Mouse (Mus musculus) intestine, embryonic 14.5 days (tissue): ENCODE data around the gene Ccser1. TPM values are rescaled to one million over a fixed set of nuclear protein-coding genes. Genes with fewer than 3 reads are reported as not detected.

Experiments used
- ATAC-seq: fragments of 200-750 bp; cut with Nextera tagmentation; replicated peaks from 2 replicates; pipeline ENCODE4 v1.8.0; 2017; ENCODE audit warnings: low read depth, moderate number of reproducible peaks, moderate TSS enrichment, moderate library complexity; ENCODE audit not compliant: low FRiP score, low TSS enrichment
- DNase-seq: peaks from one replicate; pipeline ENCODE4 v3.0.0-alpha.2; 2018; ENCODE audit warnings: low spot score
- H3K27ac ChIP-seq: fragments of 300-500 bp; sonication (generic); 2 replicates; pipeline ENCODE4 v1.5.1; 2014; ENCODE audit warnings: low read depth, mild to moderate bottlenecking, control low read depth
- H3K27me3 ChIP-seq: fragments of 300-500 bp; sonication (generic); replicated peaks from 2 replicates; pipeline ENCODE4 v1.6.1; 2014; ENCODE audit warnings: low read length, control low read depth; ENCODE audit not compliant: control insufficient read depth, insufficient read depth
- H3K36me3 ChIP-seq: fragments of 300-500 bp; sonication (generic); 2 replicates; pipeline ENCODE4 v1.6.1; 2014; ENCODE audit warnings: low read length, control low read depth; ENCODE audit not compliant: control insufficient read depth, insufficient read depth
- H3K4me1 ChIP-seq: fragments of 300-500 bp; sonication (generic); replicated peaks from 2 replicates; pipeline ENCODE4 v1.6.1; 2014; ENCODE audit warnings: low read length, control low read depth, mixed read lengths; ENCODE audit not compliant: control insufficient read depth, insufficient read depth
- H3K4me2 ChIP-seq: fragments of 300-500 bp; sonication (generic); 2 replicates; pipeline ENCODE4 v1.6.1; 2014; ENCODE audit warnings: low read length
- H3K4me3 ChIP-seq: fragments of 300-500 bp; sonication (generic); 2 replicates; pipeline ENCODE4 v1.5.1; 2014; ENCODE audit warnings: low read depth, low read length, control low read depth, mixed read lengths
- H3K9ac ChIP-seq: fragments of 300-500 bp; sonication (generic); 2 replicates; pipeline ENCODE4 v1.6.1; 2014; ENCODE audit warnings: mild to moderate bottlenecking, low read length
- H3K9me3 ChIP-seq: fragments of 300-500 bp; sonication (generic); 2 replicates; pipeline ENCODE4 v1.6.1; 2016; ENCODE audit warnings: low read length, control low read depth; ENCODE audit not compliant: control insufficient read depth
- WGBS: fragments of 180-500 bp; shearing (Covaris S2); extraction: QIAGEN DNeasy Blood & Tissue Kit; methylation state at CpG from one replicate; pipeline ENCODE4 v1.1.7; 2014; 5-methylcytosine and 5-hydroxymethylcytosine counted together
- polyA plus RNA-seq: library from polyadenylated mRNA; unstranded; fragments of >200 nt; fragmentation: Nextera tagmentation; extraction: Ambion mirVana; gene quantifications from 2 replicates; pipeline ENCODE4 v1.2.1, GENCODE M21; 2014

The Ccser1 gene
- polyA plus RNA-seq, 1 experiment from 2014 or later = 5.1 TPM

DNA sequence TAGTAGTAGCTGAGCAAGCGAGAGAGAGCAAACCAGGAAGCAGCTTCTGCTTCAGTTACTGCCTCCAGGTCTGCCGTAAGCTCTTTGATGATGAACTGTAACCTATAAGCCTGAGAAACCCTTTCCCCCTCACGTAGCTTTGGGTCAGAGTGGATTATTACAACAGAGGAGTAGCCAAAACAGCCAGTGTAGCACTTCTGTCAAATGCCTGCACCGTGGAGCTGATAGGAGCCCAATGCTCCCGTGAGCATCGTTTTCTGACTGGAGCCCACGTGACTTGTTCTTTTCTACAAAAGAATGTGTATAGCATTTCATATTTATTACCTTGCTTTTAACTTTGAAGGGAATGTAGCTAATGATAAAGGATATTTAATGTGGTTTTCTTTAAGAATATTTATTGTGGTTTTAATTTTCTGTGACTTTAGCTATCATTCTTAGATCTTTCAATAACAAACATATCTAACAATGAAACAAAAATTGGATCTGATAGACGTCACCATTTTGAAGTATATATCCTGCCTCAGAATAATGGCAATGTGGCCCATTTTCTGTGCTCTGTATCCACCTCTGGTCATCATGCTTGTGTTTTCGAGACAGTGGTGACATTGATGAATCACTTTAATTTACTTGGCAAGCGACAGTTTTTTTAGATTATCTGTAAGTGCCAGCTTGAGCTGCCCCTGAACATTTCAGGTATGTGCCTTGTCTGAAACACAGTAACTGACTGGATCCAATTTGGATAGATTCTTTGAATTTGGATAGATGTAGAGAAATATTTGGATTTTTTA lies 78.9 kb downstream of the Ccser1 start:
- ATAC-seq (no peak), DNase-seq (no peak)
- Histone ChIP-seq H3K27ac (no peak overlapping the region), H3K27me3 (no peaks in the 10 kb centered on the region), H3K9ac (no peak overlapping the region), H3K9me3 (no peaks in the 10 kb centered on the region), H3K4me1 (peaks cover 9% of the 10 kb centered on the region; the same call in 1 of the 2 replicates), H3K4me3 (no peak overlapping the region), H3K4me2 (no peak overlapping the region), H3K36me3 (no peaks in the 10 kb centered on the region)
- 63% methylated on average over 10 of the region's 10 CpGs for WGBS

DNA sequence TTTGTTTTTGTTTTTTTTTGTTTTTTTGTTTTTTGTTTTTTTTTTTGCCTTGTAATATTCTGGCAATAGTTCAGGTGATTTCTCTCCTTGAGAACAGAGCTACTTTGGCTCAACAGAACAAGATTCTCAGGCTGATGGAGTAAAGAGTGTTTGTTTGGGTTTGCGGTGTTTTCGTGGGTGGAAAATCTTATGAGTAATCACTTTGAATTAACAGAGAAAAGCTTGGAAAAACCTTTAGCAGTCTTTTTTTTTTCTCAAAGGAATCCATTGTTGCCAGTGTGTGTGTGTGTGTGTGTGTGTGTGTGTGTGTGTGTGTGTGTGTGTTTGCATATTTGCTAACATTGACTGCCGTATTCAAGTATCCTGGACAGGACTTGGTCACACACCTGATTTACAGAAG lies 81.3 kb downstream of the Ccser1 start:
- H3K9ac ChIP-seq = no peak overlapping the region
- no peaks in the 10 kb centered on the region for H3K9me3 ChIP-seq
- H3K27ac ChIP-seq = no peak overlapping the region
- H3K36me3 ChIP-seq = no peaks in the 10 kb centered on the region
- peaks cover 9% of the 10 kb centered on the region; the same call in 1 of the 2 replicates for H3K4me1 ChIP-seq
- no peak for DNase-seq
- 68% methylated on average over 3 of the region's 3 CpGs for WGBS
- H3K27me3 ChIP-seq = no peaks in the 10 kb centered on the region
- H3K4me3 ChIP-seq = no peak overlapping the region
- H3K4me2 ChIP-seq = no peak overlapping the region
- ATAC-seq = no peak

- Histone ChIP-seq H3K27ac (peak overlapping the region; percentile 38; the same call in 1 of the 2 replicates), H3K4me1 (peaks cover 9% of the 10 kb centered on the region; the same call in 1 of the 2 replicates), H3K27me3 (no peaks in the 10 kb centered on the region), H3K4me3 (no peak overlapping the region), H3K4me2 (no peak overlapping the region), H3K36me3 (no peaks in the 10 kb centered on the region), H3K9ac (no peak overlapping the region), H3K9me3 (no peaks in the 10 kb centered on the region)
- ATAC-seq = no peak
- DNase-seq = no peak
- whole genome bisulfite sequencing = 0% methylated on average over 1 of the region's 1 CpGs
Measured at GRCm38 (mm10) chr6:61262448-61262847, 82.3 kb downstream of the Ccser1 start.

DNA sequence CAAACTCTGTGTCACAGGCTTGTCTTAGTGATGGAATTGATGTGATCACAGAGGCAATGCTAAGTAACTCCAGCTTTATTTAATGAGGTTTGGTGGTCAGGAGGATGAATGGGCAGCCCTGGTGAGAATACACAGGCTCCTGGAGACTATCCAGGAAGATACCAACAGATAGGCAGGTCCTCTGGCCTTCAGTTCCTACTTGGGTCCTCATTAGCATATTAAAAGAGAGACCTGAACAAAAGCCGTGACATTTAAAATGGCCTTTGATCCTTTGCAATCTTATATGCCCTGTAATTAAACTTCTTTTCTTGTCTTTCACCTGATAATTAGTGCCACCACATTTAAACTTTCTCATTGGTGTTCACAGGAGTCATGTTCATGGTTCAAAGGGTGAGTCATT lies 83.2 kb downstream of the Ccser1 start:
- no peaks in the 10 kb centered on the region for H3K36me3 ChIP-seq
- 32% methylated on average over 1 of the region's 1 CpGs for WGBS
- H3K4me2 ChIP-seq = no peak overlapping the region
- H3K9me3 ChIP-seq = no peaks in the 10 kb centered on the region
- ATAC-seq (no peak), DNase-seq (no peak)
- no peaks in the 10 kb centered on the region for H3K27me3 ChIP-seq
- no peak overlapping the region for H3K27ac ChIP-seq
- H3K4me3 ChIP-seq = no peak overlapping the region
- H3K9ac ChIP-seq = no peak overlapping the region
- H3K4me1 ChIP-seq = peaks cover 9% of the 10 kb centered on the region; the same call in 1 of the 2 replicates

- H3K9me3 ChIP-seq = no peaks in the 10 kb centered on the region
- H3K9ac ChIP-seq = no peak overlapping the region
- no peaks in the 10 kb centered on the region for H3K36me3 ChIP-seq
- H3K27ac ChIP-seq = no peak overlapping the region
- 87% methylated on average over 1 of the region's 2 CpGs for WGBS
- no peaks in the 10 kb centered on the region for H3K4me1 ChIP-seq
- no peak overlapping the region for H3K4me2 ChIP-seq
- no peaks in the 10 kb centered on the region for H3K27me3 ChIP-seq
- ATAC-seq (no peak), DNase-seq (no peak)
- no peak overlapping the region for H3K4me3 ChIP-seq
Measured at GRCm38 (mm10) chr6:61271033-61271432, 90.9 kb downstream of the Ccser1 start.

DNA sequence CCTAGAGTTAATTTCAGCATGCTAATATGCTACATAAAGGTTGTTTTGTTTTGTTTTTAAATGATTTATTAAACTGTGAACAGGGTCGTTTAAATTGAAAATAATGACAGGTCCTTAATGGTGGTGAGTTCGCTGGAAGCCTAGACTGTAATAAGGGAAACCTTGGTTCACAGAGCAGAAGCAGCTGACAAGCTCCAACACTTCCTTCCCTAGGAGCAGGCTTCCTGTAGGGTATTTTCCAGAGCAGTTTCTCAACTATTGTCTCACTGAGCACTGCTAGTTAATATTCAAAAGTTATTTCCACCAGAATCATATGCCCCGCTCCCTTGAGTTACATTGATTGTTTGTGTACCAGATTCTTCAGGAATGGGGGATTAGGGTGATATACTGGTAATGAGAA lies 93.3 kb downstream of the Ccser1 start:
- H3K4me1 ChIP-seq = no peaks in the 10 kb centered on the region
- ATAC-seq (no peak), DNase-seq (no peak)
- no peak overlapping the region for H3K27ac ChIP-seq
- no peak overlapping the region for H3K4me3 ChIP-seq
- H3K9ac ChIP-seq = no peak overlapping the region
- H3K27me3 ChIP-seq = no peaks in the 10 kb centered on the region
- H3K36me3 ChIP-seq = no peaks in the 10 kb centered on the region
- no peaks in the 10 kb centered on the region for H3K9me3 ChIP-seq
- 75% methylated on average over 3 of the region's 3 CpGs for WGBS
- no peak overlapping the region for H3K4me2 ChIP-seq

DNA sequence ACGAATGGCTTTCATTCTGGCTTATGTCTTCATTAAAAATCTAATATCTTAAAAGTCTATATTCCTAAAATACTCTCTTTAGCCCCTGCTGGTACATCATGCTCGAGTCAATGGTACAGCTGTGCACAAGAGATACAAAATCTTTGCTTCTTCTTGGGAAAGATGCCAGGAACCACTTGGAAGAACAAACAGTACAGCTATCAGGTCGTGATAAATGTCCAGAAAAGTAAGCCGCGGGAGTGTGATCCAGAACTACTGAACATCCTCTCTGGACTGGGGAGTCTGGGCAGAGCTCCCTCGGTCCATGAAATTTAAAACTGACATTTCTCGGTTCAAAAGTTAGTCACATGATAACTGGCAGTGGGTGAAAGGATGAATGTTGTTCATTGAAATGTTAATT lies 99.4 kb downstream of the Ccser1 start:
- Histone ChIP-seq H3K36me3 (no peaks in the 10 kb centered on the region), H3K9ac (no peak overlapping the region), H3K4me3 (no peak overlapping the region), H3K27ac (no peak overlapping the region), H3K27me3 (no peaks in the 10 kb centered on the region), H3K4me2 (no peak overlapping the region), H3K4me1 (no peaks in the 10 kb centered on the region; the same call in 1 of the 2 replicates), H3K9me3 (no peaks in the 10 kb centered on the region)
- ATAC-seq (no peak), DNase-seq (no peak)
- 38% methylated on average over 7 of the region's 7 CpGs for WGBS

GRCm38 (mm10) chr6:61292927-61293326 lies 112.8 kb downstream of the Ccser1 start:
- Histone ChIP-seq H3K27ac (no peak overlapping the region), H3K4me2 (no peak overlapping the region), H3K4me3 (no peak overlapping the region), H3K27me3 (no peaks in the 10 kb centered on the region), H3K4me1 (0 out of 2 replicates have a peak, but pooled peaks cover 4% of the 10 kb centered on the region), H3K9me3 (no peaks in the 10 kb centered on the region), H3K9ac (no peak overlapping the region), H3K36me3 (no peaks in the 10 kb centered on the region)
- no peak for DNase-seq
- 66% methylated on average over 3 of the region's 3 CpGs for WGBS
- ATAC-seq = no peak

DNA sequence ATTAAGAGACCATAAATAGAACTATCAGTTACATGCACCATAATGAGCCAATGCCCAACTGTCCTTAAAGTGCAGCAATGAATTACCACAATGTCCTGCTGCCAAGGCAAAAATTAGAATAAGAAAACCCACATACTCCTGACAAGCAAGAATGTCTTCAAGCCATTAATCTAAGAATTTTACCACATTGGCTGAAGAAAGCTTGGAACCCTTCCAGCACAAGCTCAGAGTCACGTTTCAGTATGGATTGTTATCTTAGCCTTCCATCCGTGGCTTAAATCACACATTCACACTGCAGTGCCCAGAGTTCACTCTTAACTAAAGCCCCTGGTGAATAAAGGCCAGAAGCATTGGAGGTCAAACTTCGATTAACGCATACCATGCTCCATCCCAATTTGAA lies 115.4 kb downstream of the Ccser1 start:
- DNase-seq (no peak), ATAC-seq (no peak)
- 49% methylated on average over 4 of the region's 4 CpGs for WGBS
- H3K4me1 ChIP-seq = 0 out of 2 replicates have a peak, but pooled peaks cover 4% of the 10 kb centered on the region
- H3K9ac ChIP-seq = no peak overlapping the region
- H3K9me3 ChIP-seq = no peaks in the 10 kb centered on the region
- no peak overlapping the region for H3K4me3 ChIP-seq
- no peak overlapping the region for H3K4me2 ChIP-seq
- no peaks in the 10 kb centered on the region for H3K36me3 ChIP-seq
- no peak overlapping the region for H3K27ac ChIP-seq
- H3K27me3 ChIP-seq = no peaks in the 10 kb centered on the region
